Mouse (Mus musculus): ENCODE measurements around the gene Tm4sf5.

- TF ChIP-seq CTCF (IDR thresholded peaks at IDR 0.05; ENCODE audit: borderline replicate concordance, insufficient read depth, low read length) = no peak
- TF ChIP-seq POLR2A (IDR thresholded peaks at IDR 0.05; ENCODE audit: low read depth, low read length) = no peak
Measured at GRCm38 (mm10) chr11:70514288-70514687, 9.2 kb downstream of the Tm4sf5 start, which contains the start of gene Vmo1.

Measured in embryonic fibroblast, embryonic 13.5 days (primary cell).